Mouse (Mus musculus) liver (tissue): ENCODE data around the gene Hdac11.
"Not testable (repeated sequence)": the region's sequence is repeated elsewhere in the genome, so short reads cannot be mapped to it uniquely, and the experiment has no call there.

Experiments
- DNase-seq: peaks from one replicate; pipeline ENCODE4 v3.0.0-alpha.2; 2020; ENCODE audit warnings: mixed read lengths

Gene Hdac11

DNA sequence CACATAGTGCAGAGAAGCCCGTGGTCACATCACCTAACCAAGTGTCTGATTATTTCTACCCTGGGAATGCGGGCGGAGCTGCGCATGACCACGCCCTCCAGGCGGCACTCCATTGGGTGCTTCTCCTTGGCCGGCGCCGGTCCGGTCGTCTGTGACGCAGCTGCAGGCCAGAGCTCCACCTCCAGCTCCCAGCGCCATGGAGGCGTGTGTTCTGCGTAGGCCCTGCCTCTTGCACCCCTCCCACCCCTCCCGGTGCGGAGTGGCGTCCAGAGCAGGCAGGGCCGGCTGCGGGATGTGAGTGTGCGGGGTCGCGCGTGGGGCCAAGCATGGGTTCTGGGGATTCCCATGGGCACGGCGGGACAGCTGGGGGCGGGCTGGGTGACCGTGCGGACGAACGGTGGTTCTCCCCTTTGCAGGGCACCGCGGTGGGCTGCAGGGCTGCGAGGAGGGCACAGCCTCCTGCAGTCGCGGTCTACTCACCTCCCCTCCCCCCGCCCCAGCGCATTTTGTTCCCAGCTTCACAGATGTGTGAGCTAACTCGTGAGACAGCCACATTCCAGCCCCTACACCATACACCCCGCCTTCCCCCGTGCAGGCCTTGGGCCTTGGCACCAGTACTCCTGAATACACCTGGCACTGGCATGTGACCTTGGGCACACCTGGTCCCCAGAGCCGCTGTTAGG, at the start of gene Hdac11:
TSS of gene Hdac11 (plus strand) at position 112 of the 683 bp plus-strand sequence.
- peak; percentile 98 for DNase-seq

DNA sequence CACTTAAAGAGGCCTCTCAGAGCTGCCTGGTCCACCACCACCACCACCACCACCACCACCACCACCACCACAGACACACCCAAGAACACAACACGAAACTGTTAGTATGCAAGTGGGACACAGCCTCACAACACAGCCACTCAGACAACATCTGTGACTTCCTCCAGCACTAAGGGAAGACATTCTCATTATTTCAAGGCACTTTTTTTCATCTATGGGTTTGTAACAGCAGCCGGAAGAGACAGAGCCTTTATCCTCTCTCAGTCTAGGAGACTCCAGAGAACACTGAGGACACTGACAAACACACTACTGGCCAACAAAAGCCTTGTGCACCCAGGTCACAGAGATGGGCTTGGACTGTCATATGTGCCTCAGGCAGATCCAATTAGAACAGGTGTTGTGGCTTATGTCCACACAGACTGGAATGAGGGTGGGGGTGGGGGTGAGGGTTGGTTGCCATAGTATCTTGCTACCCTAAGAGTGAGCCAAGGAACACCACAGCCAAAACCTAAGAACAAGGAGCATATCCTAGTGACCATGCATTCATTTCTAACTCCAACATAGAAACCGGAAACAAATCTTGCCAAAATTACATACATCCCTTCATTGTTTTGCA, 48.1 kb upstream of the Hdac11 start:
- no peak for DNase-seq

- no peak for DNase-seq
These were observed 47.5 kb upstream of the Hdac11 start for GRCm38 (mm10) chr6:91108917-91109450.

- DNase-seq = no peak
These were observed 47.0 kb upstream of the Hdac11 start for GRCm38 (mm10) chr6:91109489-91109888.

GRCm38 (mm10) chr6:91110323-91111020, 46.0 kb upstream of the Hdac11 start:
- no peak for DNase-seq

- no peak for DNase-seq
These were observed 45.1 kb upstream of the Hdac11 start for GRCm38 (mm10) chr6:91111141-91111953.

- no peak for DNase-seq
These were observed 44.6 kb upstream of the Hdac11 start for GRCm38 (mm10) chr6:91111954-91112252.

GRCm38 (mm10) chr6:91114716-91115115, 41.7 kb upstream of the Hdac11 start:
- DNase-seq = no peak

- no peak for DNase-seq
These were observed 41.3 kb upstream of the Hdac11 start for GRCm38 (mm10) chr6:91115158-91115557.

GRCm38 (mm10) chr6:91115863-91116243, 40.6 kb upstream of the Hdac11 start:
- peak; percentile 85 for DNase-seq

DNA sequence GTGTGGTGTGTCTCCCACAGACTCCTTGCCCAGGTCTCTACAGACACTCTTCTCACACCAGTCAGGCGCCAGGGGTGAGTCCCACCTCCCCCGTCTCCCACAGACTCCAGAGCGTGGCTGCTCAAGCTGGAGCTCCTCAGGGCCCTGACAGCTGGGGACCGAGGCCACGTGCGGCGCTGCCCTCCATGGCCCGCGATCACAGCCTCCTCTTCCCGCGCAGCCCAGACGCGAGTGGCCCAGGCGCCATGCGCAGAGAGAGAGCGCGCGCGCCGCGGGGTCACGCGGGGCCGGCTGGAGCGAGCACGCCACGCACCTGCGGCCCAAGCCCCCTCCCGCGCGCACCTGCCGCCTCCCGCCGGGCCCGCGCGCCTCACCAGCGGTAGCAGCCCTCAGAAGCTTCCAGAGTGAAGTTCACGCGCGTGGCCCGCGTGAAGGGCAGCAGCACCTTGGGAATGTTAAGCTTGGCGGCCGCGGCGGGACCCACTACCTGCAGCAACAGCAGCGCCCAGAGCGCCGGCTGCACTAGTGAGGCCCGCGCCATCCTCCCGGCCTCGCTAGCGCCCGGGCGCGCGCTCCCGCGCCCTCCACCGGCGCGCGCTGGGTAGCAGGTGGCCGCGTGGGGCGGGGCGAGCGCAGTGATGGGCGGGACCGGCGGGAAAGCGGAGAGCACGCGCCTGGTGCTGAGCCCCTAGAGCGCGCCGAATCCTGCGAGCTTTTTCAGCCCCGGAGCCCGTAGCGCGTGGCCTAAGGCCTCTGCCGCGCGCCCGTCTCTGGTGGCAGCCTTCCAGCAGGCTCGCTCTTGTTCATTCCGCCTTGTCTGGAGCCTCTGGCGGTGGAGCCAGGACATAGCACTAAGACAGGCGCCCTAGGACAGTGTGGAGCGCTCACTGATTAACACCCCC, 40.0 kb upstream of the Hdac11 start, which contains the start of gene Nup210:
TSS of gene Nup210 (minus strand) at position 586 of the 902 bp plus-strand sequence.
- peak; percentile 96 for DNase-seq

- DNase-seq = peak; percentile 27
These were observed 39.3 kb upstream of the Hdac11 start for GRCm38 (mm10) chr6:91117149-91117548.

DNA sequence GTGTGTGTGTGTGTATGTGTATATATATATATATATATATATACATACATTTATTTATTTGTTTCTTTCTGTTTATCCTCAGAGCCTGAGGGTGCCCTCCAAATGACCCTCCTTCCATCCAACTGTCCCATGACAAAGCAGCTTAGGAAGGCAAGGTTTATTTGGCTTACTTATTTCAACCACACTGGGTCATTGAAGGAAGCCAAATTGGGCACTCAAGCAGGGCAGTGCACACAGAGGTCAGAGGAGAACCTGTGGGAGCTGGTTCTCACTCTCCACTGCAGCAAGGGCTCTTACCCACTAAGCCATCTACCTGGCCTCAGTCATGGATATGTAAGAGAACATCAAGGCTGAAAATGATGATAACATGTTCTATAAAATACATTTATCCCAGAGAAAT, 37.9 kb upstream of the Hdac11 start:
- DNase-seq = no peak

DNA sequence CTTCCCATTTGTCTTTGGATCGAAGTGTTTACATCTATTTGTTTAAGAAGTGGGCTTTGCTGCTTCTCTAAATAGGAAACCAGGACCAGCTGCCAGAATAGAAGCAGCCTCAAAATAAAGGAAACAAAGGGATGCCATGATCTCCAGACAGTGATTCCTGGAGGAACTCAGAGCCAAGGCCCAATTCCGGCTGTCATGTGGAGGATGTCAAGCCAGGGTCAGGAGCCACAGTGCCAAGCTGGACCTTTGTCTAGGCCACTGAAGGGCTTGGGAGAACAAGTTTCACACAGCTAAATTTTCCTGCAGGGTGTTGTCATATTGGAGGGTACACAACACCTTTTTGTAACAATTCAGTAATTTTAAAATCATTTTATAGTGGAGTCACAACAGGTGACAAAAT, 36.3 kb upstream of the Hdac11 start:
- DNase-seq = no peak

- not testable (repeated sequence) for DNase-seq
These were observed 35.4 kb upstream of the Hdac11 start for GRCm38 (mm10) chr6:91121089-91121488.

GRCm38 (mm10) chr6:91123453-91123852, 33.0 kb upstream of the Hdac11 start:
- no peak for DNase-seq

- DNase-seq = no peak
These were observed 31.9 kb upstream of the Hdac11 start for GRCm38 (mm10) chr6:91124286-91125227.

DNA sequence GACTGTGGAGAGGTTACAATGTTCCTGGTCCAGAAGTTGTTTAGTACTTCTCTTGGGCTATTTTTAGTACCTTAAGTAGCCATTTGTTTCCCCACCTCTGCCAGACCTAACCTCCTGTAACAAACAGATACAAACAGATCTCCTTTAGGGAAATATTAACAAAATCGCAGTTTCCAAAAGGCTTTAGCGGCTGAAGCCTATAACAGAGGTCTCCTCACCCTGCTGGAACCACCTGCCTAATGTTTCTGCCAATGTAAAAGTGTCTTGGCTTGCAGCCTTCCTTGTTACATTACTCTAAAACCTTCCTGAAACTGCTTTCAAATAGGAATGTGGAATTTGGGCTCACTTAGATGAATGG, 31.3 kb upstream of the Hdac11 start:
- DNase-seq = no peak

GRCm38 (mm10) chr6:91128996-91129395, 27.5 kb upstream of the Hdac11 start:
- peak; percentile 51 for DNase-seq

GRCm38 (mm10) chr6:91130856-91131255, 25.6 kb upstream of the Hdac11 start:
- DNase-seq = peak; percentile 45
